Mouse (Mus musculus) hindbrain, embryonic 14.5 days (tissue): ENCODE measurements at regions not wholly inside any gene's neighbourhood (a gene's known extent, or its start where the extent isn't known, plus 50 kb on each side); places are given as distances from the start of the nearest gene placed in this dataset.

Experiments
- ATAC-seq: fragments of 200-750 bp; cut with Nextera tagmentation; 2 replicates; pipeline ENCODE4 v1.8.0; 2017; ENCODE audit warnings: moderate number of reproducible peaks, mild to moderate bottlenecking, moderate TSS enrichment, moderate library complexity; ENCODE audit not compliant: low FRiP score
- DNase-seq: peaks from one replicate; pipeline ENCODE4 v3.0.0-alpha.2; 2015; ENCODE audit warnings: low spot score
- H3K27ac ChIP-seq: fragments of 300-500 bp; sonication (generic); 2 replicates; pipeline ENCODE4 v1.5.1; 2014; ENCODE audit warnings: mild to moderate bottlenecking, moderate library complexity
- H3K27me3 ChIP-seq: fragments of 300-500 bp; sonication (generic); 2 replicates; pipeline ENCODE4 v1.6.1; 2014; ENCODE audit warnings: mild to moderate bottlenecking, low read length, mixed read lengths; ENCODE audit not compliant: control insufficient read depth, insufficient read depth
- H3K36me3 ChIP-seq: fragments of 300-500 bp; sonication (generic); replicated peaks from 2 replicates; pipeline ENCODE4 v1.6.1; 2014; ENCODE audit not compliant: control insufficient read depth, insufficient read depth
- H3K4me1 ChIP-seq: fragments of 300-500 bp; sonication (generic); replicated peaks from 2 replicates; pipeline ENCODE4 v1.6.1; 2014; ENCODE audit warnings: antibody characterized with exemption, low read length, mixed read lengths; ENCODE audit not compliant: control insufficient read depth, insufficient read depth
- H3K4me2 ChIP-seq: fragments of 300-500 bp; sonication (generic); replicated peaks from 2 replicates; pipeline ENCODE4 v1.6.1; 2014; ENCODE audit warnings: mild to moderate bottlenecking, moderate library complexity
- H3K4me3 ChIP-seq: fragments of 300-500 bp; sonication (generic); replicated peaks from 2 replicates; pipeline ENCODE4 v1.5.1; 2014; ENCODE audit warnings: mild to moderate bottlenecking, low read length
- H3K9ac ChIP-seq: fragments of 300-500 bp; sonication (generic); 2 replicates; pipeline ENCODE4 v1.6.1; 2014
- H3K9me3 ChIP-seq: fragments of 300-500 bp; sonication (generic); 2 replicates; pipeline ENCODE4 v1.6.1; 2016; ENCODE audit warnings: low read length; ENCODE audit not compliant: control insufficient read depth
- WGBS: fragments of 180-500 bp; shearing (Covaris S2); extraction: QIAGEN DNeasy Blood & Tissue Kit; methylation state at CpG from one replicate; pipeline ENCODE4 v1.1.7; 2014; 5-methylcytosine and 5-hydroxymethylcytosine counted together

DNA sequence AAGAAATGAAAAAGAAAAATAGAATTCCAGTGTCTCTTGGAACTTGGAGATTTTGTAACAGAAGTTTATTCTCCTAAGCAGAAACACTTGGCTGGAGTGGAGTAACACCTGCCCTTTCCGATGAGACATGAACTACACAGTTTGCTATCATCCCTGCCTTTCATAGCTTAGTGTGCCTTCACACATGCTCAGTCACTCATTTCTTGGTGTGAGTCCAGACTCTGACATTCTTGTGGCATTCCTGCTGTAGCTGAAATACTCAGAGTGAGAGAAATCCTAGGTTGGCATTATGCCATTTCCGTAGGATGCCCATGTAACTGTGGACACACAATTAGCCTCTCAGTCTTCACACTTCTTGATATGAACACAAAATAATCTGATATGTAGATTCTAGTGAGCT is 318.2 kb downstream of the Gsdmc2 start:
- H3K4me2 ChIP-seq = no peak overlapping the region
- DNase-seq = no peak
- WGBS = 78% methylated on average over 2 of the region's 2 CpGs
- no peaks in the 10 kb centered on the region for H3K9me3 ChIP-seq
- H3K4me1 ChIP-seq = no peaks in the 10 kb centered on the region
- H3K36me3 ChIP-seq = no peaks in the 10 kb centered on the region
- ATAC-seq = no peak
- no peaks in the 10 kb centered on the region for H3K27me3 ChIP-seq
- no peak overlapping the region for H3K4me3 ChIP-seq
- H3K27ac ChIP-seq = no peak overlapping the region
- H3K9ac ChIP-seq = no peak overlapping the region

DNA sequence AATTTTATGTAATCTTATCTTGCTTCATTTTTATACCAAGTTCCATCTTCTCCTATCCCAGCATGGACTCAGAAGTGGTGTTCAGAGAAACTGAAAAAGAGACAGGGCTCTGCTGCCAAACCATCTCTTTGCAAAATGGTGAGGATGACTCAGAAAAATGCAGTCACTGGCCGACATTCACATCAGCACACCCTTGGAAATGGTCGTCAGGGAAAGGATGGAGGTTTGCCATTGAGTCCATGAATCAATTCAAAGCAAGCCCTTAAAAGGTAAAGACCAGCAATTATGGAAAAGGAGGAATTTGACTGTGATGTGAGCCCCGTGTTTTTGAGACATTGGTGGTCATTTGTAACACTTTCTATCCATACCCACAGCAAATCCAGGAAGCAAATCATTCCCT is 327.7 kb downstream of the Gsdmc2 start:
- WGBS = 74% methylated on average over 3 of the region's 3 CpGs
- Histone ChIP-seq H3K36me3 (no peaks in the 10 kb centered on the region), H3K4me1 (no peaks in the 10 kb centered on the region)

DNA sequence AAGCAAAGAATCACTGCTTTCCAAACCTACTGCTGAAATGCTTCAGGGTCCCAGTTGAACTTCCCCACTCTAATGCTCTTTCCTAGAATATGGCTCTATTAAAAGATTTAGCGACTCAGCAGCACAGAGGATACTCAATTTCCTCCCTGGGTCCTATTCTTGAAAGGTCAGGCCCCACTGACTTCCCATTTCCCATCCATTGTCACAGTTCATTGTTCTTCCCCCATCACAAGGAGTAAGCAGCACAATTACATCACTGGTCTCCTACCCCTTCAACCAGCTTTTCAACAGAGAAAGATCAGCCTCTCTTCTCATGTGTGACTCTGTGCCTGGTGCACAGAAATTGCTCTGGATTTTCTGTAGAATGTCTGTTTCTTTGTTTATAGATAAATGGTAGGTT is 344.5 kb downstream of the Gsdmc2 start:
- no peaks in the 10 kb centered on the region for H3K4me1 ChIP-seq
- H3K4me2 ChIP-seq = no peak overlapping the region
- no peak overlapping the region for H3K4me3 ChIP-seq
- H3K27me3 ChIP-seq = no peaks in the 10 kb centered on the region
- H3K36me3 ChIP-seq = no peaks in the 10 kb centered on the region
- no peak for DNase-seq
- no peaks in the 10 kb centered on the region for H3K9me3 ChIP-seq
- ATAC-seq = no peak
- no peak overlapping the region for H3K9ac ChIP-seq
- H3K27ac ChIP-seq = no peak overlapping the region
- 16% methylated on average over 1 of the region's 1 CpGs for WGBS

More for the DNA sequence above, 327.7 kb downstream of the Gsdmc2 start:
- H3K9ac ChIP-seq = no peak overlapping the region
- H3K9me3 ChIP-seq = no peaks in the 10 kb centered on the region
- no peak for ATAC-seq
- H3K4me3 ChIP-seq = no peak overlapping the region
- H3K27ac ChIP-seq = no peak overlapping the region
- no peak overlapping the region for H3K4me2 ChIP-seq
- no peaks in the 10 kb centered on the region for H3K27me3 ChIP-seq
- no peak for DNase-seq

DNA sequence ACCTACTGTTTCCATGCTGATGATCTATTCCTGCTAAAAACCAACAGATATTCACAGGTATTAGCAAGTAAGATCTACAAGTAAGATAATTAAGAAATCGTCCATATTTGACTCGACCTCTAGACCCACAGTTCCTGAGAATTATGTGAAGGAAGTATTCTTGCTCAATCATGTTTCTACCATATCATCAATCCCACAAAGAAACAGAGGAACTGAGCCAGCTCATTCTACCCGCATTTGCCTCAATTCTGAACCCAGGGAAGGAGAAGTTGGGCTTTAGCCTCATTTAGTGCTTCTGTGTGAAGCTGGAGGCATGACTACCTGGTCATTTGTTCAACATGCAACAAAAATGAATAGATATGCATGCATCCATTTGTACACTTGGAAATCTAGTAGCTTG is 346.5 kb downstream of the Gsdmc2 start:
- no peaks in the 10 kb centered on the region for H3K9me3 ChIP-seq
- no peaks in the 10 kb centered on the region for H3K36me3 ChIP-seq
- H3K27me3 ChIP-seq = no peaks in the 10 kb centered on the region
- H3K4me1 ChIP-seq = no peaks in the 10 kb centered on the region
- no peak overlapping the region for H3K4me3 ChIP-seq
- ATAC-seq = no peak
- H3K27ac ChIP-seq = no peak overlapping the region
- H3K4me2 ChIP-seq = no peak overlapping the region
- DNase-seq = no peak
- no peak overlapping the region for H3K9ac ChIP-seq
- 84% methylated on average over 3 of the region's 3 CpGs for WGBS

DNA sequence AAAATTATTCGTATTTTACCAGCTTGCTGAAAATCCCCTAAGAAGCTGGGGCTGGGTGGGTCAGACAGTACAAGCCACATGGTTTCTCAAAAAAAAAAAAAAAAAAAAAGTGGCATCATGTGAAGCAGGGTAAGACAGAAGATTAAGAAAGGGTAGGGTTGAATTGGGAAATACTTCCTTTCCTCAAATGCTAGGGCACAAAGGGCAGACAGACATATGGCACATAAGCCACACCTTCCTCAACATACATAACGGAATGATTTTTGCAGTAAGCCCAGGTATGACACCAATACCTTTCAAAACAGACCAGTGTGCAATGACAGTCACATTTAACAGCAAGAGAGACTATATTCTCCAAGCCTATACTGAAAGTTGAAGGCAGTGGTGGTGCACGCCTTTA is 347.8 kb downstream of the Gsdmc2 start:
- no peak for DNase-seq
- H3K4me2 ChIP-seq = no peak overlapping the region
- H3K4me1 ChIP-seq = no peaks in the 10 kb centered on the region
- WGBS = 92% methylated on average over 3 of the region's 3 CpGs
- no peak overlapping the region for H3K27ac ChIP-seq
- H3K4me3 ChIP-seq = no peak overlapping the region
- no peaks in the 10 kb centered on the region for H3K9me3 ChIP-seq
- ATAC-seq = no peak
- no peaks in the 10 kb centered on the region for H3K27me3 ChIP-seq
- no peak overlapping the region for H3K9ac ChIP-seq
- H3K36me3 ChIP-seq = no peaks in the 10 kb centered on the region

DNA sequence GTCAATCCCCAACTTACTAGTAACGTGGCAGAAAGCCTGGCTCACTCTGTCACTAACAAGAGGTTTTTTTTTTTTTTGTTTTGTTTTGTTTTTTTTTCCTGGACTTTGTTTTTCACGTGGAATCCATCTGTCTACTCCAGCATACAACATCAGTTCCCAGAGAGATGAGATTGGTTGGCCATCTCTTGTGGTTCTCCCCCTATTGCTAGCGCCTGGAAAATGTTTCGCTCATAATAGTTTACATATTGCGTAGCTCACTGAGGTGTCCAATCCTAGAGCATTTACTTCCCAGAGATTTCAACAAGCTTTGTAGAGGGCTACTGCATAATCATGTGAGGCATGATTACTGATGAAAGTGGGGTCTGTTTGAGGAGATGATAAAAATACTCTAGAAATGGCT is 360.1 kb downstream of the Gsdmc2 start:
- 79% methylated on average over 5 of the region's 5 CpGs for WGBS
- ATAC-seq = no peak
- no peaks in the 10 kb centered on the region for H3K36me3 ChIP-seq
- H3K4me3 ChIP-seq = no peak overlapping the region
- no peaks in the 10 kb centered on the region for H3K9me3 ChIP-seq
- no peak for DNase-seq
- no peak overlapping the region for H3K4me2 ChIP-seq
- no peaks in the 10 kb centered on the region for H3K27me3 ChIP-seq
- H3K9ac ChIP-seq = no peak overlapping the region
- H3K4me1 ChIP-seq = no peaks in the 10 kb centered on the region
- H3K27ac ChIP-seq = no peak overlapping the region

DNA sequence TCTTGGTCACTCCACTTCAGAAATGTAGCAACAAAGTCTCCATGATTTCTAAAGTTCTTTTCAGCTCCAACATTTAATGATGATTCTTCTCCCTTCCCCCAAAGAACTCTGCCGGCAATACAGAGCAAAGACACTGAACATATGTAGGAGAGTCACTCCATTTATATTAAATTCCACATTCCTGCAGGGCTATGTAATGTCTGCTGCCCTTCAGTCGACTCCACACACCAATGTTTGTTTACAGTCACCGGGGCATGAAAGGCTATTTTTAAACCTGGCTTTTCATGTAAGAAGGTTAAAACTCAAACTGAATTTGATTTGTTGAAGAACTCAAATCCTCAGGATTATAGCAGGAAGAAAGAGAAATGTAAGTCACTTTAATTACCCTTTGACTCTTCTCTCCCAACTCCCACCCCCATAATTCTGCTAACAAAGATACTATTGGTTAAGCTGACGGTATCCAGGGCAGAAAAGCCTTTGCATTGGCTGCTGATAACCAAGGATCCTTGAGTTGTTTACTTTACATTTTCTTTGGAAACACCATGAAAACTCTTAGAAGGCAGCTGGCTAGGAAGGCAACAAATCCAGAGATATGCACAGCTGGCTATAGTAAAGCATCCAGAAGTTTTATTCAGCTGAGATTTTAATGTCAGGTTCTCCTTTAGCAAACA is 360.6 kb downstream of the Gsdmc2 start:
- WGBS = 55% methylated on average over 4 of the region's 4 CpGs
- no peaks in the 10 kb centered on the region for H3K36me3 ChIP-seq
- DNase-seq (no peak), ATAC-seq (no peak)
- H3K27me3 ChIP-seq = no peaks in the 10 kb centered on the region
- no peak overlapping the region for H3K4me2 ChIP-seq
- no peaks in the 10 kb centered on the region for H3K9me3 ChIP-seq
- H3K27ac ChIP-seq = no peak overlapping the region
- no peak overlapping the region for H3K9ac ChIP-seq
- H3K4me1 ChIP-seq = no peaks in the 10 kb centered on the region
- H3K4me3 ChIP-seq = no peak overlapping the region

DNA sequence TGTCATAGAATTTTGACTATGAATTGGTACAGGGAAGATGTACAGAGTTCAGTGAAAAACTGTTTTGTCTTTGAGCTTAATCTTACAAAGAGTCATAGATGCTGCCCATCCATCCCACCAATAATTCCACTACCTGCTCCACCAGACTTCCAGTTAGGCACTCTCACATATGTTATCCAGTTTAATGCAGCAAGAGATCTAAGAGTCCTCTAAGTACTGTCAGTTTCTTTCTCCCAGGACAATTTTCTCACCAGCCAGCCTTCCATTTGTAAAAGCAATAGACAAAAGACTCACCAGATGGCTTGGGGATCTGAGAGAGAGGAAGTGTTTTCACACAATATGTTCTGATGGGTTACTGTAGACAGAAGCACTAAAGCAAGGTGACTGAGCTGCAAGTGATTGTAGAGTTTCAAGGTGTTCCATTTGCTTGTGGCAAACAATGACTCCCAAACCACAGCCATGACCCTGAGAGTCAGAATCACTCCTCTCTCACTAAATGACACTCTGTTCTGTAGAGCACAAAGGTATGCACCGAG is 365.6 kb downstream of the Gsdmc2 start:
- H3K27me3 ChIP-seq = no peaks in the 10 kb centered on the region
- no peaks in the 10 kb centered on the region for H3K4me1 ChIP-seq
- ATAC-seq (no peak), DNase-seq (no peak)
- no peak overlapping the region for H3K27ac ChIP-seq
- H3K36me3 ChIP-seq = no peaks in the 10 kb centered on the region
- no peak overlapping the region for H3K4me3 ChIP-seq
- WGBS = 55% methylated on average over 1 of the region's 1 CpGs
- no peak overlapping the region for H3K9ac ChIP-seq
- H3K9me3 ChIP-seq = no peaks in the 10 kb centered on the region
- no peak overlapping the region for H3K4me2 ChIP-seq

DNA sequence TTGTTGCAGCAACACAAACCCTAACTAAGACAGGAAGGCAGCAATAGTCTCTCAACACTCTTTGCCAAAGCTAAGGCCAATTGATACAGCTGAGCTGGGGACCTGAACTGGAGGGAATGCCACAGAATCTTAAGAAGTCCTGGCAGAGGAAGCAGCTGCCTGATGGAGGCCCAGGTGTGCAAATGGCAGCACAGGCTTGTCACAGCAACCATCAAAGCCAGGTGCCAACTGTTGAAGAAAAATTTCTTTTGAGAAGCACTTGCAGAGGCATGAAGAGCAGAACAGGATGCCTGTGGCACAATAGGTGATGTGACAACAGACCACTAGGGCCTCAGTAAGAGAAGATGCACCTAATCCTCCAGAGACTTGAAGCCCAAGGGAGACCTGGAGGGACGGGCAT is 378.1 kb downstream of the Gsdmc2 start:
- H3K9ac ChIP-seq = no peak overlapping the region
- no peak overlapping the region for H3K4me2 ChIP-seq
- ATAC-seq (no peak), DNase-seq (no peak)
- no peaks in the 10 kb centered on the region for H3K4me1 ChIP-seq
- 65% methylated on average over 1 of the region's 1 CpGs for WGBS
- no peak overlapping the region for H3K4me3 ChIP-seq
- no peak overlapping the region for H3K27ac ChIP-seq
- no peaks in the 10 kb centered on the region for H3K36me3 ChIP-seq
- no peaks in the 10 kb centered on the region for H3K27me3 ChIP-seq
- no peaks in the 10 kb centered on the region for H3K9me3 ChIP-seq

DNA sequence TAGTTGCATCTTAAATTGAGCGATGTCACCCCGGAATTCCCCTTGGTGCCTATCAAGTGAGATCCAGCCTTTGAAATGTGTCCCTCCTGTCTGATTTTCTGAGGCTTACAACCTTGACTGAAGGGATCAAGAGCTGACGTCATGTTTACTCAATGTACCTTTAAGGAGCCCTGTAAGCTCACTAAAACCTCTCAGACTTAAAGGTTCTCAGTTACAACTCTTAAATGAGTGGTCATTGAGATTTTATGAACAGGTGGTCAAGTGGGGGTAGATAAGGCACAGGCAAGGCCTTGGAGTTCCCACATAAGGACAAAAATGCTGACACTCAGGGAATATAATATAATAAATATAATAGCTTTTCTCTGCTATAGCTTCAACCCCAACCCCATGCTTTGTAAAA is 392.4 kb downstream of the Gsdmc2 start:
- no peaks in the 10 kb centered on the region for H3K4me1 ChIP-seq
- no peak for DNase-seq
- no peak overlapping the region for H3K9ac ChIP-seq
- no peaks in the 10 kb centered on the region for H3K36me3 ChIP-seq
- no peak overlapping the region for H3K4me3 ChIP-seq
- ATAC-seq = no peak
- H3K4me2 ChIP-seq = no peak overlapping the region
- H3K27ac ChIP-seq = no peak overlapping the region
- no peaks in the 10 kb centered on the region for H3K9me3 ChIP-seq
- no peaks in the 10 kb centered on the region for H3K27me3 ChIP-seq
- WGBS = 91% methylated on average over 3 of the region's 3 CpGs
